13 mouse cellular contexts compared by ENCODE assay signal in the genomic region with DNA sequence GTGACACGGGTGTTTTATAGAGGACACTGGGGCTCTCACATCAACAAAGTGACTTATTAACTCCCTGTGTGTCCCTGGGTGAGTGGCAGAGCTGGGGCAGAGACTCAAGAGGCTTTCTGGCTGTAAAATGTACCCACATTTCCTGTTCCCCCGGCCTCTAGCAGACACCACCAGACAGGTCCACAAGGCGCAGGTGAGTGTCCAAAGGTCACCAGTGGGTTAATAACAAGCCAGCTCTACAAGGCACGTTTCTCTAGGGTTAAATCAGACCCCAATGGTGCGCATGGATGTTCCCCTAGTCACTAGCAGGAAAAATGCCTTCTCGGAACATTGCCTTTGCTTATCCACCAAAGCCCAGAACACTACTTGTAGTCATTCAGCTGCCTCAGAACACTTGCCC. TPM values are rescaled to one million over a fixed set of nuclear protein-coding genes. Genes with fewer than 3 reads are reported as not detected.
DNase-seq lines count a peak whose midpoint lies in the region; ATAC-seq and TF ChIP-seq lines count a peak whose summit lies in the region.
"Had no signal": no experiment of that assay in that cellular context is flagged by ENCODE, and none has a peak within 500 bp of the region (broad histone marks: within the 10 kb centered on the region; RNA-seq: fewer than 3 reads in every experiment).

No protein-coding gene starts in this region.

- peaks cover 61% of the 10 kb centered on the region for H3K4me1 ChIP-seq in lung, embryonic 16.5 days (replicated peaks; ENCODE audit: control insufficient read depth, insufficient read depth, low read length)
- H3K4me1 ChIP-seq in kidney, adult 2 months (ENCODE audit: control insufficient read depth, insufficient read depth, low read length) = peaks cover 46% of the 10 kb centered on the region
- peaks cover 18% of the 10 kb centered on the region for H3K4me1 ChIP-seq in liver, embryonic 12.5 days
- peaks cover 24% of the 10 kb centered on the region for H3K4me1 ChIP-seq in stomach, postnatal 0 days (replicated peaks; ENCODE audit: control insufficient read depth, insufficient read depth)

- no peaks in the 10 kb centered on the region for H3K27me3 ChIP-seq in lung, embryonic 16.5 days (ENCODE audit: control insufficient read depth, insufficient read depth, low read depth, low read length)
- no peaks in the 10 kb centered on the region for H3K27me3 ChIP-seq in kidney, adult 2 months (replicated peaks; ENCODE audit: control insufficient read depth, insufficient read depth, low read length)
- peaks cover 67% of the 10 kb centered on the region for H3K27me3 ChIP-seq in liver, embryonic 12.5 days (replicated peaks)
- no peaks in the 10 kb centered on the region for H3K27me3 ChIP-seq in stomach, postnatal 0 days (ENCODE audit: control insufficient read depth, insufficient read depth, low read length)

- TF ChIP-seq CTCF in kidney, adult 2 months (conservative IDR thresholded peaks at IDR 0.05; ENCODE audit: insufficient read depth, insufficient read length, low read depth, low read length) = no peak
- TF ChIP-seq CTCF in stomach, postnatal 0 days (IDR thresholded peaks at IDR 0.05; ENCODE audit: low read depth) = no peak

- peak overlapping the region; percentile 16 for H3K4me2 ChIP-seq in lung, embryonic 16.5 days (ENCODE audit: low read depth, low read length)
- H3K4me2 ChIP-seq in liver, embryonic 12.5 days = peak overlapping the region; percentile 38
- H3K4me2 ChIP-seq in stomach, postnatal 0 days (replicated peaks; ENCODE audit: low read depth) = peak overlapping the region; percentile 38
- H3K4me2 ChIP-seq: heart, embryonic 13.5 days; hindbrain, embryonic 12.5 days; midbrain, embryonic 12.5 days had no signal

- no peak for DNase-seq in lung, adult 18-20 months
- DNase-seq in kidney, adult 2 months = peak; percentile 94
- DNase-seq in stomach, postnatal 0 days (ENCODE audit: low spot score) = peak; percentile 59
- DNase-seq in retina, embryonic 14.5 days (ENCODE audit: low spot score) = no peak
- DNase-seq in right cerebral cortex, adult 2 months (ENCODE audit: low spot score in 2 of 2) = no peak
- no peak for DNase-seq in frontal cortex, postnatal 14 days (ENCODE audit: low spot score in 2 of 2)
- DNase-seq: right cerebral cortex, adult 18-20 months had no signal

- no peak overlapping the region; the same call in 1 of the 2 replicates for H3K9ac ChIP-seq in lung, embryonic 16.5 days (ENCODE audit: low read length)
- no peak overlapping the region for H3K9ac ChIP-seq in liver, embryonic 12.5 days
- H3K9ac ChIP-seq in stomach, postnatal 0 days (ENCODE audit: low read length) = no peak overlapping the region; the same call in 1 of the 2 replicates
- H3K9ac ChIP-seq: hindbrain, embryonic 12.5 days; midbrain, embryonic 12.5 days had no signal

- no peak overlapping the region for H3K4me3 ChIP-seq in lung, embryonic 16.5 days (ENCODE audit: low read length)
- peak overlapping the region; percentile 23 for H3K4me3 ChIP-seq in kidney, adult 2 months (ENCODE audit: insufficient read depth, low read depth, low read length)
- no peak overlapping the region for H3K4me3 ChIP-seq in liver, embryonic 12.5 days
- no peak overlapping the region for H3K4me3 ChIP-seq in stomach, postnatal 0 days (ENCODE audit: low read depth, low read length)
- H3K4me3 ChIP-seq: heart, embryonic 13.5 days; hindbrain, embryonic 12.5 days; midbrain, embryonic 12.5 days had no signal

- peak overlapping the region; percentile 43; the same call in 1 of the 2 replicates for H3K27ac ChIP-seq in lung, embryonic 16.5 days (ENCODE audit: low read length)
- H3K27ac ChIP-seq in kidney, adult 2 months (ENCODE audit: insufficient read depth, low read depth, low read length) = peak overlapping the region; percentile 98
- H3K27ac ChIP-seq in liver, embryonic 12.5 days = 0 out of 2 replicates have a peak overlapping the region, but pooled peaks have one; percentile 38
- peak overlapping the region; percentile 91 for H3K27ac ChIP-seq in stomach, postnatal 0 days (replicated peaks)
- H3K27ac ChIP-seq: hindbrain, embryonic 12.5 days; midbrain, embryonic 12.5 days had no signal

- TF ChIP-seq POLR2A in kidney, adult 2 months (IDR thresholded peaks at IDR 0.05; ENCODE audit: low read depth, low read length) = no peak

- no peak for TF ChIP-seq EP300 in stomach, postnatal 0 days (optimal IDR thresholded peaks at IDR 0.05)

- no peak for ATAC-seq in lung, embryonic 16.5 days (ENCODE audit: low read depth)
- ATAC-seq in liver, embryonic 12.5 days = no peak
- no peak for ATAC-seq in stomach, postnatal 0 days (ENCODE audit: low FRiP score, low TSS enrichment)

- H3K36me3 ChIP-seq in lung, embryonic 16.5 days (ENCODE audit: control insufficient read depth, insufficient read depth, low read length) = no peaks in the 10 kb centered on the region
- no peaks in the 10 kb centered on the region; the same call in 1 of the 2 replicates for H3K36me3 ChIP-seq in kidney, adult 2 months (ENCODE audit: control insufficient read depth, insufficient read depth, low read length)
- no peaks in the 10 kb centered on the region for H3K36me3 ChIP-seq in liver, embryonic 12.5 days
- no peaks in the 10 kb centered on the region for H3K36me3 ChIP-seq in stomach, postnatal 0 days (ENCODE audit: control insufficient read depth, insufficient read depth, low read length)
- H3K36me3 ChIP-seq: heart, embryonic 13.5 days; hindbrain, embryonic 12.5 days; midbrain, embryonic 12.5 days had no signal

- H3K9me3 ChIP-seq in lung, embryonic 16.5 days (ENCODE audit: control insufficient read depth, low read length) = no peaks in the 10 kb centered on the region
- no peaks in the 10 kb centered on the region for H3K9me3 ChIP-seq in liver, embryonic 12.5 days (replicated peaks)
- H3K9me3 ChIP-seq in stomach, postnatal 0 days (ENCODE audit: control insufficient read depth, low read length) = no peaks in the 10 kb centered on the region
- H3K9me3 ChIP-seq: heart, embryonic 13.5 days; hindbrain, embryonic 12.5 days; midbrain, embryonic 12.5 days had no signal

- 39% methylated on average over 6 of the region's 6 CpGs for WGBS in lung, embryonic 16.5 days
- WGBS in kidney, adult 2 months = 20% methylated on average over 6 of the region's 6 CpGs
- WGBS in liver, embryonic 12.5 days (ENCODE audit: insufficient replicate concordance) = 45% methylated on average over 6 of the region's 6 CpGs
- 50% methylated on average over 6 of the region's 6 CpGs for WGBS in stomach, postnatal 0 days

RNA-seq across cellular contexts. Expression of gene Sdc4, which starts 6.0 kb away (rescaled TPM):
- 226 and 247 TPM in 2 replicates for polyA plus RNA-seq in lung, embryonic 16.5 days (2015; fragmentation: Nextera tagmentation; extraction: Ambion mirVana)
- polyA plus RNA-seq in kidney, adult 2 months (2012; rRNA removed) = 194 and 212 TPM in 2 replicates
- polyA plus RNA-seq in liver, embryonic 12.5 days (2016; fragmentation: Nextera tagmentation; extraction: Ambion mirVana) = 31.3 and 31.8 TPM in 2 replicates
- polyA plus RNA-seq in stomach, postnatal 0 days (2015; fragmentation: Nextera tagmentation; extraction: Ambion mirVana) = 133 and 143 TPM in 2 replicates

RNA-seq across cellular contexts. Expression of gene Sys1, which starts 19.1 kb away (rescaled TPM):
- 59.9 and 62.3 TPM in 2 replicates for polyA plus RNA-seq in lung, embryonic 16.5 days (2015; fragmentation: Nextera tagmentation; extraction: Ambion mirVana)
- polyA plus RNA-seq in kidney, adult 2 months (2012; rRNA removed) = 94.5 and 122 TPM in 2 replicates
- 36.1 and 37.9 TPM in 2 replicates for polyA plus RNA-seq in liver, embryonic 12.5 days (2016; fragmentation: Nextera tagmentation; extraction: Ambion mirVana)
- 46.9 and 48.6 TPM in 2 replicates for polyA plus RNA-seq in stomach, postnatal 0 days (2015; fragmentation: Nextera tagmentation; extraction: Ambion mirVana)

RNA-seq across cellular contexts. Expression of gene Gm20458, which starts 23.1 kb away (rescaled TPM):
- 7.9 and 15.2 TPM in 2 replicates for polyA plus RNA-seq in lung, embryonic 16.5 days (2015; fragmentation: Nextera tagmentation; extraction: Ambion mirVana)
- polyA plus RNA-seq in kidney, adult 2 months (2012; rRNA removed) = 22.1 and 23.4 TPM in 2 replicates
- 4.7 and 5.2 TPM in 2 replicates for polyA plus RNA-seq in liver, embryonic 12.5 days (2016; fragmentation: Nextera tagmentation; extraction: Ambion mirVana)
- polyA plus RNA-seq in stomach, postnatal 0 days (2015; fragmentation: Nextera tagmentation; extraction: Ambion mirVana) = 26.9 and 28.1 TPM in 2 replicates

RNA-seq across cellular contexts. Expression of gene Matn4, which starts 32.8 kb away (rescaled TPM):
- 46.8 and 54.9 TPM in 2 replicates for polyA plus RNA-seq in lung, embryonic 16.5 days (2015; fragmentation: Nextera tagmentation; extraction: Ambion mirVana)
- polyA plus RNA-seq in kidney, adult 2 months (2012; rRNA removed) = 1.4 and 2.6 TPM in 2 replicates
- polyA plus RNA-seq in liver, embryonic 12.5 days (2016; fragmentation: Nextera tagmentation; extraction: Ambion mirVana) = 0.28 and 0.41 TPM in 2 replicates
- polyA plus RNA-seq in stomach, postnatal 0 days (2015; fragmentation: Nextera tagmentation; extraction: Ambion mirVana) = 2.0 and 3.1 TPM in 2 replicates

RNA-seq across cellular contexts. Expression of gene Rbpjl, which starts 34.8 kb away (rescaled TPM):
- polyA plus RNA-seq in lung, embryonic 16.5 days (2015; fragmentation: Nextera tagmentation; extraction: Ambion mirVana) = 16.8 and 21.9 TPM in 2 replicates
- polyA plus RNA-seq in kidney, adult 2 months (2012; rRNA removed) = 0.04 TPM in 1 of 2 replicates, not detected in the other
- polyA plus RNA-seq in liver, embryonic 12.5 days (2016; fragmentation: Nextera tagmentation; extraction: Ambion mirVana) = not detected in 2 replicates
- polyA plus RNA-seq in stomach, postnatal 0 days (2015; fragmentation: Nextera tagmentation; extraction: Ambion mirVana) = 0.32 and 0.36 TPM in 2 replicates
- polyA plus RNA-seq: neural tube, embryonic 11.5 days had no signal

Comparison
In these comparisons a context has a peak if more than half of its experiments do, and no peak if none do; other contexts are left out.
1. H3K27ac ChIP-seq: peak in every context shown above with its lines; median percentile 98 in kidney, adult 2 months; 91 in stomach, postnatal 0 days; 43 in lung, embryonic 16.5 days; 38 in liver, embryonic 12.5 days.
2. DNase-seq: peak in kidney, adult 2 months (single experiment) and stomach, postnatal 0 days (single experiment); none in lung, adult 18-20 months (0 of 2), retina, embryonic 14.5 days (single experiment), right cerebral cortex, adult 2 months (0 of 2) and frontal cortex, postnatal 14 days (0 of 2).
3. Peak in every context shown above with its lines, with median percentiles within 50 percentile points of each other: H3K4me2 ChIP-seq.